ENCODE assay signal across 26 mouse cellular contexts in the genomic region with DNA sequence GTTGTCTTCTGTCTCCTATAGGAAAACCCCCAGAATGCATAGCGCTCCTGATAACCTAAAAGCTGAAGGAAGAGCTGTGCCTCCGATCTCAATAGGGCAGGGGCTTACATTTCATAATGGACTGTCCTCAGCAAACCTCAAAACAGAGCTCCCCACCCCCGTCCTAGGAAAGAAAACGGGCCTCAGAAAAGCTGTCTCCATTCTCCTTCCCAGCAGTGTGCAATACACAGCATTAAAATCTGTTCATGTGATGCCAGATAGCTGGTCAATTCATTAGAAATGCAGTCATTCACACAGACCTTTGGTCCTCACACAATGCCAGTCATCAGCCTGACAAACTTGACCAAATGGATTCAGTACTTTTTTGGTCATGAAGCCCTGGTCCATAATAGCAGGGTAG. TPM values are rescaled to one million over a fixed set of nuclear protein-coding genes. Genes with fewer than 3 reads are reported as not detected.
DNase-seq lines count a peak whose midpoint lies in the region; ATAC-seq and TF ChIP-seq lines count a peak whose summit lies in the region.
"Had no signal": no experiment of that assay in that cellular context is flagged by ENCODE, and none has a peak within 500 bp of the region (broad histone marks: within the 10 kb centered on the region; RNA-seq: fewer than 3 reads in every experiment).

No protein-coding gene starts in this region.

- no peak for TF ChIP-seq CTCF in forebrain, postnatal 0 days (IDR thresholded peaks at IDR 0.05; ENCODE audit: low read depth)

- H3K4me3 ChIP-seq in forebrain, embryonic 10.5 days, result 0 out of 2 replicates have a peak overlapping the region, but pooled peaks have one; percentile 20
- H3K4me3 ChIP-seq in forebrain, postnatal 0 days (ENCODE audit: low read depth, low read length), result no peak overlapping the region
- no peak overlapping the region for H3K4me3 ChIP-seq in midbrain, embryonic 11.5 days (ENCODE audit: low read depth, low read length)
- H3K4me3 ChIP-seq in midbrain, embryonic 16.5 days (ENCODE audit: low read depth, low read length), result no peak overlapping the region
- H3K4me3 ChIP-seq in forebrain, embryonic 13.5 days, result no peak overlapping the region
- no peak overlapping the region for H3K4me3 ChIP-seq in midbrain, embryonic 15.5 days

- 31% methylated on average over 4 of the region's 4 CpGs for WGBS in forebrain, embryonic 10.5 days
- 23% methylated on average over 4 of the region's 4 CpGs for WGBS in forebrain, postnatal 0 days
- WGBS in midbrain, embryonic 11.5 days, result 27% methylated on average over 4 of the region's 4 CpGs
- 16% methylated on average over 4 of the region's 4 CpGs for WGBS in midbrain, embryonic 16.5 days
- WGBS in forebrain, embryonic 13.5 days, result 11% methylated on average over 4 of the region's 4 CpGs
- WGBS in midbrain, embryonic 15.5 days, result 23% methylated on average over 4 of the region's 4 CpGs

- H3K9me3 ChIP-seq in forebrain, embryonic 10.5 days, result peaks cover 13% of the 10 kb centered on the region; the same call in 1 of the 2 replicates
- H3K9me3 ChIP-seq in forebrain, postnatal 0 days (ENCODE audit: low read length), result no peaks in the 10 kb centered on the region
- peaks cover 4% of the 10 kb centered on the region; the same call in 1 of the 2 replicates for H3K9me3 ChIP-seq in midbrain, embryonic 11.5 days (ENCODE audit: control insufficient read depth, low read length)
- H3K9me3 ChIP-seq in midbrain, embryonic 16.5 days (replicated peaks; ENCODE audit: control insufficient read depth, low read length, poor library complexity, severe bottlenecking), result no peaks in the 10 kb centered on the region; the same call in 1 of the 2 replicates
- 0 out of 2 replicates have a peak, but pooled peaks cover 10% of the 10 kb centered on the region for H3K9me3 ChIP-seq in forebrain, embryonic 13.5 days (replicated peaks)
- H3K9me3 ChIP-seq in midbrain, embryonic 15.5 days, result 0 out of 2 replicates have a peak, but pooled peaks cover 7% of the 10 kb centered on the region

- H3K4me1 ChIP-seq in forebrain, embryonic 10.5 days, result peaks cover 37% of the 10 kb centered on the region
- H3K4me1 ChIP-seq in forebrain, postnatal 0 days (ENCODE audit: insufficient read depth), result peaks cover 11% of the 10 kb centered on the region; the same call in 1 of the 2 replicates
- H3K4me1 ChIP-seq in midbrain, embryonic 11.5 days (ENCODE audit: control insufficient read depth, insufficient read depth, low read length), result peaks cover 15% of the 10 kb centered on the region
- peaks cover 13% of the 10 kb centered on the region for H3K4me1 ChIP-seq in midbrain, embryonic 16.5 days (ENCODE audit: control insufficient read depth, insufficient read depth, low read length)
- H3K4me1 ChIP-seq in forebrain, embryonic 13.5 days, result peaks cover 37% of the 10 kb centered on the region
- H3K4me1 ChIP-seq in midbrain, embryonic 15.5 days, result peaks cover 22% of the 10 kb centered on the region

- H3K4me2 ChIP-seq in forebrain, postnatal 0 days (ENCODE audit: low read depth), result no peak overlapping the region
- no peak overlapping the region for H3K4me2 ChIP-seq in midbrain, embryonic 11.5 days
- no peak overlapping the region for H3K4me2 ChIP-seq in midbrain, embryonic 16.5 days (ENCODE audit: low read length)
- H3K4me2 ChIP-seq in forebrain, embryonic 13.5 days, result peak overlapping the region; percentile 22; the same call in 1 of the 2 replicates
- no peak overlapping the region for H3K4me2 ChIP-seq in midbrain, embryonic 15.5 days
- H3K4me2 ChIP-seq: lung, embryonic 14.5 days had no signal

- no peaks in the 10 kb centered on the region for H3K36me3 ChIP-seq in forebrain, embryonic 10.5 days (replicated peaks)
- no peaks in the 10 kb centered on the region for H3K36me3 ChIP-seq in forebrain, postnatal 0 days (ENCODE audit: insufficient read depth)
- no peaks in the 10 kb centered on the region for H3K36me3 ChIP-seq in midbrain, embryonic 11.5 days (ENCODE audit: control insufficient read depth, insufficient read depth, low read length)
- H3K36me3 ChIP-seq in midbrain, embryonic 16.5 days (ENCODE audit: control insufficient read depth, insufficient read depth, low read length), result no peaks in the 10 kb centered on the region
- H3K36me3 ChIP-seq in forebrain, embryonic 13.5 days (ENCODE audit: poor library complexity, severe bottlenecking), result no peaks in the 10 kb centered on the region
- H3K36me3 ChIP-seq in midbrain, embryonic 15.5 days (replicated peaks), result no peaks in the 10 kb centered on the region

- peaks cover 15% of the 10 kb centered on the region for H3K27me3 ChIP-seq in forebrain, embryonic 10.5 days (ENCODE audit: poor library complexity, severe bottlenecking)
- H3K27me3 ChIP-seq in forebrain, postnatal 0 days (ENCODE audit: insufficient read depth, low read length), result no peaks in the 10 kb centered on the region
- no peaks in the 10 kb centered on the region for H3K27me3 ChIP-seq in midbrain, embryonic 11.5 days (ENCODE audit: control insufficient read depth, insufficient read depth, low read length)
- H3K27me3 ChIP-seq in midbrain, embryonic 16.5 days (ENCODE audit: control insufficient read depth, insufficient read depth, low read depth, low read length), result no peaks in the 10 kb centered on the region
- H3K27me3 ChIP-seq in forebrain, embryonic 13.5 days, result no peaks in the 10 kb centered on the region
- no peaks in the 10 kb centered on the region for H3K27me3 ChIP-seq in midbrain, embryonic 15.5 days (replicated peaks)
- H3K27me3 ChIP-seq: CH12.LX had no signal

- no peak for DNase-seq in forebrain, embryonic 10.5 days (ENCODE audit: extremely low spot score, low spot score)
- DNase-seq in forebrain, postnatal 0 days, result no peak
- peak; percentile 83 for DNase-seq in midbrain, embryonic 11.5 days (ENCODE audit: low spot score, missing footprints)
- DNase-seq in frontal cortex, postnatal 10 days (ENCODE audit: low spot score in 2 of 2), result no peak
- DNase-seq in cerebellum, adult 18-20 months, result no peak
- DNase-seq: adrenal gland, adult 2 months; cerebellum, adult 9-10 months; gastrocnemius, postnatal 10 days; heart, adult 18-20 months; heart, postnatal 36 days; kidney, adult 11 months; kidney, postnatal 25 days; left cerebral cortex, postnatal 4 days; lung, embryonic 14.5 days; lung, postnatal 4 days; retina, postnatal 1 day; right cerebral cortex, postnatal 4 days had no signal

- H3K9ac ChIP-seq in forebrain, postnatal 0 days, result no peak overlapping the region
- no peak overlapping the region for H3K9ac ChIP-seq in midbrain, embryonic 11.5 days (ENCODE audit: low read length)
- H3K9ac ChIP-seq in midbrain, embryonic 16.5 days (ENCODE audit: low read depth, low read length), result no peak overlapping the region
- H3K9ac ChIP-seq in forebrain, embryonic 13.5 days, result no peak overlapping the region
- no peak overlapping the region for H3K9ac ChIP-seq in midbrain, embryonic 15.5 days
- H3K9ac ChIP-seq: lung, embryonic 14.5 days had no signal

- no peak for ATAC-seq in forebrain, postnatal 0 days
- peak; percentile 49 for ATAC-seq in midbrain, embryonic 11.5 days (ENCODE audit: low FRiP score)
- ATAC-seq in midbrain, embryonic 16.5 days, result no peak
- ATAC-seq in forebrain, embryonic 13.5 days, result peak; percentile 63
- peak; percentile 25 for ATAC-seq in midbrain, embryonic 15.5 days (replicated peaks)

- peak overlapping the region; percentile 71; the same call in 1 of the 2 replicates for H3K27ac ChIP-seq in forebrain, embryonic 10.5 days
- H3K27ac ChIP-seq in forebrain, postnatal 0 days (ENCODE audit: low read depth, low read length), result no peak overlapping the region
- no peak overlapping the region for H3K27ac ChIP-seq in midbrain, embryonic 11.5 days (ENCODE audit: low read depth, low read length)
- no peak overlapping the region for H3K27ac ChIP-seq in midbrain, embryonic 16.5 days (ENCODE audit: low read length)
- H3K27ac ChIP-seq in forebrain, embryonic 13.5 days, result peak overlapping the region; percentile 72
- H3K27ac ChIP-seq in midbrain, embryonic 15.5 days, result no peak overlapping the region
- H3K27ac ChIP-seq: stomach, postnatal 0 days had no signal

RNA-seq across cellular contexts. Expression of a gene that starts 45.7 kb away (rescaled TPM):
- polyA plus RNA-seq in forebrain, embryonic 10.5 days (2016; fragmentation: Nextera tagmentation; extraction: Ambion mirVana), result not detected in 2 replicates
- total RNA-seq in forebrain, postnatal 0 days (2014; rRNA removed), result 0.23 and 0.86 TPM in 2 replicates
- not detected in 2 replicates for polyA plus RNA-seq in forebrain, postnatal 0 days (2015; fragmentation: Nextera tagmentation; extraction: Ambion mirVana)
- not detected in 2 replicates for polyA plus RNA-seq in midbrain, embryonic 11.5 days (2014; fragmentation: Nextera tagmentation; extraction: Ambion mirVana)
- not detected in 2 replicates for polyA plus RNA-seq in midbrain, embryonic 16.5 days (2015; fragmentation: Nextera tagmentation; extraction: Ambion mirVana)
- polyA plus RNA-seq in forebrain, embryonic 13.5 days (2015; fragmentation: Nextera tagmentation; extraction: Ambion mirVana), result 0.11 and 0.15 TPM in 2 replicates
- polyA plus RNA-seq in midbrain, embryonic 15.5 days (2015; fragmentation: Nextera tagmentation; extraction: Ambion mirVana), result not detected in 2 replicates
- total RNA-seq: adrenal gland, adult 2 months; CH12.LX; gastrocnemius, postnatal 10 days; heart, adult 18-20 months; heart, postnatal 36 days; liver, adult 2 months had no signal
- polyA plus RNA-seq: heart, embryonic 14.5 days; liver, adult 2 months; lung, embryonic 14.5 days; thymus, postnatal 0 days; urinary bladder, adult 2 months had no signal

Comparison
In these comparisons a context has a peak if more than half of its experiments do, and no peak if none do; other contexts are left out.
1. H3K27ac ChIP-seq: peak in forebrain, embryonic 10.5 days (single experiment) and forebrain, embryonic 13.5 days (single experiment); none in forebrain, postnatal 0 days (single experiment), midbrain, embryonic 11.5 days (single experiment), midbrain, embryonic 16.5 days (single experiment) and midbrain, embryonic 15.5 days (single experiment).
2. ATAC-seq: peak in midbrain, embryonic 11.5 days (single experiment), forebrain, embryonic 13.5 days (single experiment) and midbrain, embryonic 15.5 days (single experiment); none in forebrain, postnatal 0 days (single experiment) and midbrain, embryonic 16.5 days (single experiment).